Mouse (Mus musculus): ENCODE results near the gene Slc6a3.

Slc6a3 gene

GRCm38 (mm10) chr13:73575051-73575450 lies 38.5 kb downstream of the Slc6a3 start:
- in situ Hi-C loops (cut with MboI, MseI), result no loop called here

- in situ Hi-C loops (cut with MboI, MseI), result no loop called here
These were observed 40.7 kb downstream of the Slc6a3 start for GRCm38 (mm10) chr13:73577277-73577676.

- in situ Hi-C loops (cut with MboI, MseI), result no loop called here
These were observed 54.9 kb downstream of the Slc6a3 start for GRCm38 (mm10) chr13:73591488-73591887.

- in situ Hi-C loops (cut with MboI, MseI), result no loop called here
These were observed 56.0 kb downstream of the Slc6a3 start for GRCm38 (mm10) chr13:73592546-73592945.

- in situ Hi-C loops (cut with MboI, MseI), result no loop called here
These were observed 59.7 kb downstream of the Slc6a3 start for GRCm38 (mm10) chr13:73596276-73596675.

- in situ Hi-C loops (cut with MboI, MseI), result no loop called here
These were observed 63.7 kb downstream of the Slc6a3 start for GRCm38 (mm10) chr13:73600217-73600616.

GRCm38 (mm10) chr13:73603046-73603445 lies 66.5 kb downstream of the Slc6a3 start:
- in situ Hi-C loops (cut with MboI, MseI), result no loop called here

- in situ Hi-C loops (cut with MboI, MseI), result no loop called here
These were observed 67.1 kb downstream of the Slc6a3 start, which contains the start of gene Clptm1l for GRCm38 (mm10) chr13:73603522-73604155. Gene Clptm1l, plus strand, starts transcription at chr13:73604006.

GRCm38 (mm10) chr13:73604156-73604957 lies 67.8 kb downstream of the Slc6a3 start:
- in situ Hi-C loops (cut with MboI, MseI), result no loop called here

- in situ Hi-C loops (cut with MboI, MseI), result no loop called here
These were observed 81.9 kb downstream of the Slc6a3 start for GRCm38 (mm10) chr13:73618406-73618805.

- in situ Hi-C loops (cut with MboI, MseI), result loop anchor here in 1 of 2 experiments (5.0 kb wide), 1 partner anchor 103 kb away; no protein-coding TSS in a partner anchor
These were observed 84.1 kb downstream of the Slc6a3 start for GRCm38 (mm10) chr13:73620637-73621036.

- in situ Hi-C loops (cut with MboI, MseI), result no loop called here
These were observed 89.8 kb downstream of the Slc6a3 start for GRCm38 (mm10) chr13:73626410-73626744.

GRCm38 (mm10) chr13:73626745-73627549 lies 90.4 kb downstream of the Slc6a3 start, which contains the start of gene Tert:
Gene Tert, plus strand, starts transcription at chr13:73626911.
- in situ Hi-C loops (cut with MboI, MseI), result no loop called here

Measured in T-helper 17 cell (primary cell).